In genomic region chr3:137963508-137963907, GRCm38 (mm10) we compare ENCODE assay signal across 18 mouse cellular contexts. TPM values are rescaled to one million over a fixed set of nuclear protein-coding genes. Genes with fewer than 3 reads are reported as not detected.
DNase-seq lines count a peak whose midpoint lies in the region; ATAC-seq and TF ChIP-seq lines count a peak whose summit lies in the region.
"Had no signal": no experiment of that assay in that cellular context is flagged by ENCODE, and none has a peak within 500 bp of the region (broad histone marks: within the 10 kb centered on the region; RNA-seq: fewer than 3 reads in every experiment).

No protein-coding gene starts in this region.

- H3K9me3 ChIP-seq in liver, embryonic 13.5 days (replicated peaks), result no peaks in the 10 kb centered on the region
- no peaks in the 10 kb centered on the region for H3K9me3 ChIP-seq in liver, embryonic 11.5 days (ENCODE audit: control insufficient read depth, low read length)
- H3K9me3 ChIP-seq in MEL (replicated peaks; ENCODE audit: insufficient read depth, low read length), result no peaks in the 10 kb centered on the region
- no peaks in the 10 kb centered on the region for H3K9me3 ChIP-seq in midbrain, embryonic 16.5 days (replicated peaks; ENCODE audit: control insufficient read depth, low read length, poor library complexity, severe bottlenecking)
- no peaks in the 10 kb centered on the region for H3K9me3 ChIP-seq in hindbrain, embryonic 10.5 days
- H3K9me3 ChIP-seq: embryonic facial prominence, embryonic 12.5 days; limb, embryonic 10.5 days had no signal

- no peaks in the 10 kb centered on the region for H3K27me3 ChIP-seq in liver, embryonic 13.5 days
- no peaks in the 10 kb centered on the region for H3K27me3 ChIP-seq in liver, embryonic 11.5 days (replicated peaks; ENCODE audit: control insufficient read depth, insufficient read depth, low read length)
- H3K27me3 ChIP-seq in MEL (ENCODE audit: control insufficient read depth in 1 of 2, insufficient read depth in 2 of 2, low read length in 2 of 2), result no peaks in the 10 kb centered on the region
- no peaks in the 10 kb centered on the region for H3K27me3 ChIP-seq in midbrain, embryonic 16.5 days (ENCODE audit: control insufficient read depth, insufficient read depth, low read depth, low read length)
- H3K27me3 ChIP-seq in kidney, adult 2 months (replicated peaks; ENCODE audit: control insufficient read depth, insufficient read depth, low read length), result no peaks in the 10 kb centered on the region
- H3K27me3 ChIP-seq in hindbrain, embryonic 10.5 days (ENCODE audit: insufficient read depth, poor library complexity, severe bottlenecking), result no peaks in the 10 kb centered on the region
- H3K27me3 ChIP-seq: embryonic facial prominence, embryonic 12.5 days had no signal

- peaks cover 60% of the 10 kb centered on the region for H3K4me1 ChIP-seq in liver, embryonic 13.5 days (replicated peaks)
- peaks cover 17% of the 10 kb centered on the region for H3K4me1 ChIP-seq in liver, embryonic 11.5 days (replicated peaks; ENCODE audit: control insufficient read depth, insufficient read depth, low read length)
- H3K4me1 ChIP-seq in MEL (ENCODE audit: control insufficient read depth in 1 of 2, insufficient read depth in 2 of 2, low read length in 2 of 2), result peaks cover 25 to 50% of the 10 kb centered on the region in 2 experiments
- 0 out of 2 replicates have a peak, but pooled peaks cover 3% of the 10 kb centered on the region for H3K4me1 ChIP-seq in midbrain, embryonic 16.5 days (ENCODE audit: control insufficient read depth, insufficient read depth, low read length)
- no peaks in the 10 kb centered on the region for H3K4me1 ChIP-seq in kidney, adult 2 months (ENCODE audit: control insufficient read depth, insufficient read depth, low read length)
- peaks cover 3% of the 10 kb centered on the region; the same call in 1 of the 2 replicates for H3K4me1 ChIP-seq in hindbrain, embryonic 10.5 days (replicated peaks)
- H3K4me1 ChIP-seq: embryonic facial prominence, embryonic 12.5 days; limb, embryonic 10.5 days had no signal

- ATAC-seq in liver, embryonic 13.5 days (ENCODE audit: low read depth), result no peak
- ATAC-seq in liver, embryonic 11.5 days (replicated peaks; ENCODE audit: low FRiP score), result no peak
- ATAC-seq in midbrain, embryonic 16.5 days, result peak; percentile 61; the same call in 1 of the 2 replicates
- ATAC-seq: inflammation-experienced regulatory T-cells, adult 6 months had no signal

- TF ChIP-seq CTCF in MEL (IDR thresholded peaks at IDR 0.05 in 2 of 3, conservative IDR thresholded peaks at IDR 0.05 in 1 of 3; ENCODE audit: control insufficient read depth in 1 of 3, insufficient read depth in 1 of 3, low read depth in 2 of 3, low read length in 3 of 3, poor library complexity in 1 of 3, severe bottlenecking in 1 of 3), result no peak
- TF ChIP-seq CTCF in kidney, adult 2 months (conservative IDR thresholded peaks at IDR 0.05; ENCODE audit: insufficient read depth, insufficient read length, low read depth, low read length), result no peak

- intact Hi-C loops in gastrocnemius, postnatal 36 days (cut with DNase I), result no loop called here

- H3K36me3 ChIP-seq in liver, embryonic 13.5 days, result peaks cover 48% of the 10 kb centered on the region
- peaks cover 8% of the 10 kb centered on the region for H3K36me3 ChIP-seq in liver, embryonic 11.5 days (ENCODE audit: control insufficient read depth, insufficient read depth, low read length)
- H3K36me3 ChIP-seq in MEL (ENCODE audit: control insufficient read depth in 1 of 2, insufficient read depth in 2 of 2, low read length in 2 of 2), result peaks cover 32 to 67% of the 10 kb centered on the region in 2 experiments
- no peaks in the 10 kb centered on the region for H3K36me3 ChIP-seq in midbrain, embryonic 16.5 days (ENCODE audit: control insufficient read depth, insufficient read depth, low read length)
- no peaks in the 10 kb centered on the region for H3K36me3 ChIP-seq in kidney, adult 2 months (ENCODE audit: control insufficient read depth, insufficient read depth, low read length)
- no peaks in the 10 kb centered on the region for H3K36me3 ChIP-seq in hindbrain, embryonic 10.5 days
- H3K36me3 ChIP-seq: embryonic facial prominence, embryonic 12.5 days; limb, embryonic 10.5 days had no signal

- no peak for TF ChIP-seq EP300 in MEL (IDR thresholded peaks at IDR 0.05; ENCODE audit: low read depth in 1 of 2, low read length in 2 of 2)

- peaks cover 23% of the 10 kb centered on the region for H3K79me2 ChIP-seq in MEL (ENCODE audit: control insufficient read depth, insufficient read depth, low read length, poor library complexity)

- DNase-seq in gastrocnemius, adult 18-20 months (ENCODE audit: low spot score), result peak; percentile 32
- DNase-seq in gastrocnemius, postnatal 36 days, result no peak
- no peak for DNase-seq in liver, embryonic 13.5 days
- no peak for DNase-seq in liver, embryonic 11.5 days (ENCODE audit: low spot score)
- peak; percentile 41 for DNase-seq in MEL (ENCODE audit: low read depth, low spot score)
- DNase-seq in kidney, adult 2 months, result no peak
- no peak for DNase-seq in hindbrain, embryonic 10.5 days (ENCODE audit: low spot score)
- DNase-seq: cerebellum, postnatal 25 days; gastrocnemius, postnatal 25 days; layer of hippocampus, postnatal 36 days; lung, adult 18-20 months; lung, postnatal 4 days; thymus, adult 18-20 months had no signal

- H3K4me2 ChIP-seq in liver, embryonic 13.5 days, result no peak overlapping the region
- H3K4me2 ChIP-seq in liver, embryonic 11.5 days, result no peak overlapping the region
- no peak overlapping the region for H3K4me2 ChIP-seq in midbrain, embryonic 16.5 days (ENCODE audit: low read length)
- H3K4me2 ChIP-seq: embryonic facial prominence, embryonic 12.5 days had no signal

- TF ChIP-seq POLR2A in MEL (IDR thresholded peaks at IDR 0.05; ENCODE audit: control insufficient read depth in 1 of 2, insufficient read depth in 1 of 2, low read depth in 1 of 2, low read length in 2 of 2, poor library complexity in 1 of 2), result no peak
- TF ChIP-seq POLR2A in kidney, adult 2 months (IDR thresholded peaks at IDR 0.05; ENCODE audit: low read depth, low read length), result no peak

- H3K9ac ChIP-seq in liver, embryonic 13.5 days, result no peak overlapping the region
- H3K9ac ChIP-seq in liver, embryonic 11.5 days (ENCODE audit: low read depth, low read length), result no peak overlapping the region
- no peak overlapping the region for H3K9ac ChIP-seq in MEL (ENCODE audit: control insufficient read depth, low read depth, low read length, poor library complexity, severe bottlenecking)
- no peak overlapping the region for H3K9ac ChIP-seq in midbrain, embryonic 16.5 days (ENCODE audit: low read depth, low read length)
- H3K9ac ChIP-seq: embryonic facial prominence, embryonic 12.5 days had no signal

- no peak for TF ChIP-seq RAD21 in MEL (IDR thresholded peaks at IDR 0.05; ENCODE audit: low read depth, low read length)

- WGBS in liver, embryonic 13.5 days (ENCODE audit: insufficient replicate concordance), result 65% methylated on average over 8 of the region's 8 CpGs
- 64% methylated on average over 8 of the region's 8 CpGs for WGBS in liver, embryonic 11.5 days
- WGBS in midbrain, embryonic 16.5 days, result 61% methylated on average over 8 of the region's 8 CpGs
- WGBS in kidney, adult 2 months, result 82% methylated on average over 8 of the region's 8 CpGs
- 70% methylated on average over 8 of the region's 8 CpGs for WGBS in hindbrain, embryonic 10.5 days

- no peak overlapping the region for H3K4me3 ChIP-seq in liver, embryonic 13.5 days (replicated peaks)
- no peak overlapping the region for H3K4me3 ChIP-seq in liver, embryonic 11.5 days (ENCODE audit: low read depth, low read length)
- H3K4me3 ChIP-seq in MEL (ENCODE audit: control insufficient read depth in 1 of 2, insufficient read depth in 1 of 2, low read depth in 2 of 2, low read length in 2 of 2), result no peak overlapping the region
- no peak overlapping the region for H3K4me3 ChIP-seq in midbrain, embryonic 16.5 days (ENCODE audit: low read depth, low read length)
- H3K4me3 ChIP-seq in kidney, adult 2 months (ENCODE audit: insufficient read depth, low read depth, low read length), result no peak overlapping the region
- no peak overlapping the region for H3K4me3 ChIP-seq in hindbrain, embryonic 10.5 days
- H3K4me3 ChIP-seq: embryonic facial prominence, embryonic 12.5 days; limb, embryonic 10.5 days; myocyte had no signal

- 0 out of 2 replicates have a peak overlapping the region, but pooled peaks have one; percentile 18 for H3K27ac ChIP-seq in liver, embryonic 13.5 days
- H3K27ac ChIP-seq in liver, embryonic 11.5 days (ENCODE audit: low read depth, low read length), result no peak overlapping the region
- H3K27ac ChIP-seq in MEL (ENCODE audit: control insufficient read depth, low read depth, low read length), result peak overlapping the region; percentile 25
- H3K27ac ChIP-seq in midbrain, embryonic 16.5 days (ENCODE audit: low read length), result no peak overlapping the region
- no peak overlapping the region for H3K27ac ChIP-seq in kidney, adult 2 months (ENCODE audit: insufficient read depth, low read depth, low read length)
- no peak overlapping the region for H3K27ac ChIP-seq in hindbrain, embryonic 10.5 days
- H3K27ac ChIP-seq: embryonic facial prominence, embryonic 12.5 days; limb, embryonic 10.5 days had no signal

RNA-seq across cellular contexts. Expression of gene Dapp1, which starts 17.8 kb away (rescaled TPM):
- 1 to 10 TPM; 1.7 to 3.7 TPM for total RNA-seq in gastrocnemius, adult 18-20 months (2021)
- 1 to 10 TPM; 1.2 to 1.3 TPM for total RNA-seq in gastrocnemius, postnatal 36 days (2021)
- polyA plus RNA-seq in liver, embryonic 13.5 days (2015; fragmentation: Nextera tagmentation; extraction: Ambion mirVana), result 14.0 and 20.3 TPM in 2 replicates
- polyA plus RNA-seq in liver, embryonic 11.5 days (2014; fragmentation: Nextera tagmentation; extraction: Ambion mirVana), result 35.5 and 36.2 TPM in 2 replicates
- total RNA-seq in MEL (2012; rRNA removed), result 45.7 and 59.0 TPM in 2 replicates
- 10 to 100 TPM; 67.3 to 91.5 TPM for polyA plus RNA-seq in MEL (2012; ENCODE audit: insufficient read depth in 1 of 2, insufficient read length in 2 of 2, low read depth in 1 of 2, low replicate concordance in 2 of 2, missing spikeins in 1 of 2)
- polyA plus RNA-seq in midbrain, embryonic 16.5 days (2015; fragmentation: Nextera tagmentation; extraction: Ambion mirVana), result 1.5 and 2.7 TPM in 2 replicates
- 1.7 and 2.3 TPM in 2 replicates for polyA plus RNA-seq in kidney, adult 2 months (2012; rRNA removed)
- 2.3 and 2.4 TPM in 2 replicates for polyA plus RNA-seq in hindbrain, embryonic 10.5 days (2016; fragmentation: Nextera tagmentation; extraction: Ambion mirVana)

RNA-seq across cellular contexts. Expression of gene Lamtor3, which starts 45.2 kb away (rescaled TPM):
- total RNA-seq in gastrocnemius, adult 18-20 months (2021), result 10 to 100 TPM; 46.6 to 50.5 TPM
- total RNA-seq in gastrocnemius, postnatal 36 days (2021), result 10 to 100 TPM; 45.2 to 48.5 TPM
- polyA plus RNA-seq in liver, embryonic 13.5 days (2015; fragmentation: Nextera tagmentation; extraction: Ambion mirVana), result 65.6 and 78.3 TPM in 2 replicates
- 100 and 105 TPM in 2 replicates for polyA plus RNA-seq in liver, embryonic 11.5 days (2014; fragmentation: Nextera tagmentation; extraction: Ambion mirVana)
- 73.3 and 77.5 TPM in 2 replicates for total RNA-seq in MEL (2012; rRNA removed)
- polyA plus RNA-seq in MEL (2012; ENCODE audit: insufficient read depth in 1 of 2, insufficient read length in 2 of 2, low read depth in 1 of 2, low replicate concordance in 2 of 2, missing spikeins in 1 of 2), result 10 to 100 TPM in 1 of 2 experiments, not detected in 1; 88.3 TPM
- 132 and 133 TPM in 2 replicates for polyA plus RNA-seq in midbrain, embryonic 16.5 days (2015; fragmentation: Nextera tagmentation; extraction: Ambion mirVana)
- polyA plus RNA-seq in kidney, adult 2 months (2012; rRNA removed), result 32.9 and 41.5 TPM in 2 replicates
- polyA plus RNA-seq in hindbrain, embryonic 10.5 days (2016; fragmentation: Nextera tagmentation; extraction: Ambion mirVana), result 82.8 and 83.3 TPM in 2 replicates

Comparison
In these comparisons a context has a peak if more than half of its experiments do, and no peak if none do; other contexts are left out.
1. DNase-seq: peak in gastrocnemius, adult 18-20 months (single experiment) and MEL (single experiment); none in gastrocnemius, postnatal 36 days (0 of 2), liver, embryonic 13.5 days (single experiment), liver, embryonic 11.5 days (single experiment), kidney, adult 2 months (single experiment) and hindbrain, embryonic 10.5 days (single experiment).
2. H3K27ac ChIP-seq: peak in liver, embryonic 13.5 days (single experiment) and MEL (single experiment); none in liver, embryonic 11.5 days (single experiment), midbrain, embryonic 16.5 days (single experiment), kidney, adult 2 months (single experiment) and hindbrain, embryonic 10.5 days (single experiment).